Mouse (Mus musculus) G1E (cell line): ENCODE measurements around the gene Peak1.

ENCODE experiments used
- CTCF ChIP-seq: IDR thresholded peaks from 2 replicates; pipeline ENCODE4 v1.5.1; 2012; ENCODE audit warnings: low read depth, low read length, inconsistent platforms, mixed read lengths
- GATA1 ChIP-seq: IDR thresholded peaks from 2 replicates; pipeline ENCODE4 v1.6.1; 2012; ENCODE audit warnings: borderline replicate concordance, low read length, inconsistent platforms, mixed read lengths
- GATA2 ChIP-seq: IDR thresholded peaks from 2 replicates; pipeline ENCODE4 v1.6.1; 2012; ENCODE audit warnings: low read depth, low read length, inconsistent platforms, borderline replicate concordance
- POLR2AphosphoS5 ChIP-seq: IDR thresholded peaks from 2 replicates; pipeline ENCODE4 v1.6.1; 2012; ENCODE audit warnings: low read depth, low read length, inconsistent platforms; ENCODE audit not compliant: insufficient replicate concordance
- TAL1 ChIP-seq: conservative IDR thresholded peaks from 2 replicates; pipeline ENCODE4 v1.6.1; 2012; ENCODE audit warnings: low read depth, low read length, inconsistent platforms, mixed read lengths

DNA sequence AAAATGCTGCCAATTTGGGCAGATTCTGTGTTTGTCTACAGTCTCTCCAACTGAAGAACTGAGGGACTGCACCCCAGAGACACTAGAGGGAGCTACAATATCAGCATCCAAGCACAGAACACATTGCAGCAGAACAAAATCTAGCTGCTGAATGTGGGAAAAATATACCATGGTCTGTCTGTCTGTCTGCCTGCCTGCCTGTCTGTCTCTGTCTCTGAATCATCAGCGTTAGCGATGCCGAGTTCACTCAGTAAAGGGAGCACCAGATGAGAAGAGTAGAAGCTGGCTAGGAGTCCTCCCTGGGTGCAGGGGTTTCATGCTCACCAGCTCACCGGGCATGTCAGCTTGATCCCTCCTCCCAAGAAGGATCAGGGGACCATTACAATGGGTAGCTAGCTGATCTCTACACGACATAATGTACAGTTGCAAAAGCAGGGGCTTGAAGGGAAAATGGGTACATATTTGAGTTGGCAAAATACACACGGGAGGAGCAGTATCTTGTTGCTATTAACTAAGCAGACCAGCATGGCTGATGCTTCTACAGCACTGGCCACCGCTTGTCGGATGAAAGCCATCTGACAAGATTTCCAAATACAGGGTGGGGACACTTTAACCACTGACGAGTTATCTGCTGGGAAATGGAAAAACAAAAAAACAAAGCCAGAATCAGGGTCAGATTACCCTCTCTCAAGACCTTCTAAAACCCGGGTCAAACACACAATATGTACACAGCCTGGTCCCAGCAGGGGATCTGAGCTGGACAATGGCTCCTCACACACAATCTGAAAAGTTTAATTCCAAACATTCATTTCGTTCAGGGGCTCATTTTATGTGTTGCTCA is 204.2 kb downstream of the Peak1 start:
- TF ChIP-seq TAL1 (no peak), CTCF (no peak), GATA1 (no peak), GATA2 (no peak), POLR2AphosphoS5 (no peak)
